Mouse (Mus musculus) small intestine, adult 2 months (tissue): ENCODE data around the gene Anxa4. TPM values are rescaled to one million over a fixed set of nuclear protein-coding genes. Genes with fewer than 3 reads are reported as not detected.

ENCODE experiments used
- H3K27ac ChIP-seq: fragments of 200-500 bp; 2 replicates; pipeline ENCODE4 v1.5.1; 2012; ENCODE audit warnings: low read depth, low read length, control low read depth, inconsistent platforms; ENCODE audit not compliant: insufficient read depth
- H3K27me3 ChIP-seq: fragments of 200-500 bp; 2 replicates; pipeline ENCODE4 v1.6.1; 2012; ENCODE audit warnings: mild to moderate bottlenecking, moderate library complexity, low read length, inconsistent platforms; ENCODE audit not compliant: control insufficient read depth, insufficient read depth
- H3K36me3 ChIP-seq: fragments of 200-500 bp; 2 replicates; pipeline ENCODE4 v1.6.1; 2012; ENCODE audit warnings: mild to moderate bottlenecking, low read length, control low read depth, inconsistent platforms; ENCODE audit not compliant: control insufficient read depth, insufficient read depth
- H3K4me1 ChIP-seq: fragments of 200-500 bp; 2 replicates; pipeline ENCODE4 v1.6.1; 2012; ENCODE audit warnings: low read length, inconsistent platforms, mixed read lengths; ENCODE audit not compliant: control insufficient read depth, insufficient read depth, insufficient read length
- H3K4me3 ChIP-seq: fragments of 200-500 bp; 2 replicates; pipeline ENCODE4 v1.5.1; 2012; ENCODE audit warnings: low read depth, mild to moderate bottlenecking, control low read depth, inconsistent platforms, low read length, moderate library complexity
- CTCF ChIP-seq: fragments of 200-500 bp; IDR thresholded peaks from 2 replicates; pipeline ENCODE4 v1.5.1; 2012; ENCODE audit warnings: low read depth, mild to moderate bottlenecking, control low read depth, inconsistent platforms, low read length, moderate library complexity, mixed read lengths; ENCODE audit not compliant: insufficient replicate concordance, insufficient read length; ENCODE audit errors: extremely low read depth
- POLR2A ChIP-seq: fragments of 200-500 bp; IDR thresholded peaks from 2 replicates; pipeline ENCODE4 v1.6.1; 2012; ENCODE audit warnings: low read depth, mild to moderate bottlenecking, control low read depth, inconsistent platforms, low read length, moderate library complexity
- WGBS: fragments of 180-500 bp; shearing (Covaris S2); methylation state at CpG from one replicate; pipeline ENCODE4 v1.1.7; 2018; 5-methylcytosine and 5-hydroxymethylcytosine counted together
- polyA plus RNA-seq: library from polyadenylated mRNA; depleted of rRNA; stranded (reverse); fragments of >200 nt; gene quantifications from 2 replicates; pipeline ENCODE4 v1.2.3, GENCODE M21; 2012

Anxa4 gene
- polyA plus RNA-seq, 1 experiment, result 634 TPM

DNA sequence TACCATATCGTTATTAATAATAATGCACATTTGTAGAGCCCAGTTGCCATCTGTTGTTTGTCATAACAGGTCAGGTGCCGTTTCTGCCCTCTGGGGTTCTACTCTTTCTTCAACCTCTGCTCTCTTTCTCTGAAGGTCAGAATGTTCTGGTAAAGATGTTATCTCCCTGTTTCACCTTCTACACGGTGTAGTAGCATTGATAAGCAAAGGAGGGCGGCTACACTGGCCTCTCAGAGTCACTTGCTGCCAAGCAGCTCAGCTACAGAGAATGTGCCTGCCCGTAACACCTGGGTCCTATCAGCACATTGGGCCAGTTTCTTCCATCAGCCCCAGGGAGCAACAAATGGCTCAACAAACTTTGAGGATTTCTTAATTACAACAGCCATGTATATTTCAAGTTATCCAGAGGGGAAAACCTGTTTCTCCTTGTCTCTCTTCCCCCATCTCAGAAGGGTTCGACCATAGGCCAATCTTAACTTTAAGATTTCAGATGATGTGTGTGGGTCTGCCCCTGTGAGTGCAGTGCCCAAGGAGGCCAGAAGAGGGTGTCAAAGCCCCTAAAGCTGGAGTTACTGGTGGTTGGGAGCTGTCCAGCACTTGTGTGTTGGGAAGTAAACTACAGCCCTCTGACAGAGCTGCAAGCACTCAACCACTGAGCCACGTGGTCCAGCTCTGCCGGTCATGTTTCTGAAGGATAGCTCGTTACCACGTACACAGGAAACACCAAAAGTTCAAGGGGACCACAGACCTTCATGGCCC, 39.1 kb downstream of the Anxa4 start:
- no peak overlapping the region for H3K4me3 ChIP-seq
- H3K27me3 ChIP-seq, result no peaks in the 10 kb centered on the region
- peaks cover 29% of the 10 kb centered on the region for H3K4me1 ChIP-seq
- 61% methylated on average over 10 of the region's 10 CpGs for WGBS
- TF ChIP-seq POLR2A (no peak), CTCF (peak; percentile 42; the same call in 1 of the 2 replicates)
- peaks cover 88% of the 10 kb centered on the region for H3K36me3 ChIP-seq
- H3K27ac ChIP-seq, result peak overlapping the region; percentile 88

DNA sequence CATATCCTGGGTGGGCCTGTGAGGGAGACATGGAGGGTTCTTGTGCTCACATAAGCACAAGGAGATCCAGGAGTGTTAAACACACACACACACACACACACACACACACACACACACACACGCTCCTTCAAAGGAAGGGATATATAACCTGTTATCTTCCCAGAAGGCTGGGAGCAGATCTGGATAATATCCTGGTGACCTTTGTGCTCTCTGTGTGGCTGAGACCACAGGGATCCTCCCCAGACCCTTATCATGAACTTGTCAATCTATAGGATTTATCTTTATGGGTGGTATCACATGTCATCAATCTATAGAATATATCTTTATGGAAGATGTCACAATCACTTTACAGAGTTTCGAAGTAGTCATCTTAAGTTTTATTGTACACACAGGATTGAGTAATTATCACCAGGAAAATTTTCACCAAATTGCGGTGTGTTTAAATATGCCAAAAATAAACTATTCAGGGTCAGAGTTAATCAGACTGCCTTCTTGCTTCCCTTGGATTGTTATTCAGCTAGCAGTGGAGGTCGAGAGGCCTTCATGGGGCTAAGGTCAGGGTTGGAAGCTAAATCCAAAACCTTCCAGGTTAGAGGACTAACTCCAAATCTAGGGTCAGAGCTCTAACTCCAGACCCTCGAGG, 40.4 kb downstream of the Anxa4 start:
- 31% methylated on average over 5 of the region's 5 CpGs for WGBS
- Histone ChIP-seq H3K27ac (peak overlapping the region; percentile 88), H3K4me1 (peaks cover 29% of the 10 kb centered on the region), H3K27me3 (no peaks in the 10 kb centered on the region), H3K4me3 (no peak overlapping the region), H3K36me3 (peaks cover 81% of the 10 kb centered on the region)
- TF ChIP-seq CTCF (no peak), POLR2A (no peak)

DNA sequence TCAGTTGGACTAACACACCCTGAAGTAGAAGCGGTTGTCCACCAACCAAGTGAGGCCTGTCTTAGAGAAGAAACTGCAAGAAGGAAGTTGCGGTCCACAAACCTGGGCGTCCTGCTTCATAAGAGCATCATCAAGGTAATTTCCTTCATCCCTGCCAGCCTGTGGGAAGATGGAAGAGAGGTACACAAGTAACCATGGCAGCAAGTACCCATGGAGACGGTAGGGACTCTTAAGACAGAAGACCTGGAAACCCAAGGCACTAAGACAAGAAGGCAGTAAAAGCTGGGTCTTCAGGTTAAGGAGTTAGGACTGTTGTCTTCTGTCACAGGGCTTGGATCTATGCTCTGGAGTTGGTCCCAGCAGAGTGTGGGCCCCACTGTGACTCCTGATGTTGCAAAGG, 42.4 kb downstream of the Anxa4 start:
- Histone ChIP-seq H3K4me3 (no peak overlapping the region), H3K27me3 (no peaks in the 10 kb centered on the region), H3K27ac (no peak overlapping the region), H3K4me1 (peaks cover 21% of the 10 kb centered on the region), H3K36me3 (peaks cover 73% of the 10 kb centered on the region)
- TF ChIP-seq CTCF, result no peak
- TF ChIP-seq POLR2A, result no peak
- WGBS, result 96% methylated on average over 4 of the region's 4 CpGs

DNA sequence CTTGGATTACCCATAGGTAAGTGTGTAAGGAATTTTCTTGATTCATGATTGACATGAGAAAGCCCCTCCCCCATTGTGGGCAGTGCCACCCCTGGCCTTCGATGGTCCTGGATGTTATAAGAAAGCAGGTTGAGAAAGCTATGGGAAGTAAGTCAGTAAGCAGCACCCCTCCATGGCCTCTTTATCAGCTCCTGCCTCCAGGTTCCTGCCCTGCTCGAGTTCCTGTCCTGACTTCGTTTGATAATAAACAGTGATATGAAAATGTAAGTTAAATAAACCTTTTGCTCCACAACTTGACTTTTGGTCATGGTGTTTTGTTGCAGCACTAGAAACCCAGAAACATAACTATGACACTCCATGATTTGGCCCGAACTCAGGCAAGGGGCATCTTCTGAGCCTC, 43.6 kb downstream of the Anxa4 start:
- peaks cover 73% of the 10 kb centered on the region for H3K36me3 ChIP-seq
- no peak overlapping the region for H3K4me3 ChIP-seq
- WGBS, result 46% methylated on average over 4 of the region's 4 CpGs
- no peak for TF ChIP-seq CTCF
- TF ChIP-seq POLR2A, result no peak
- H3K27me3 ChIP-seq, result no peaks in the 10 kb centered on the region
- no peak overlapping the region for H3K27ac ChIP-seq
- peaks cover 16% of the 10 kb centered on the region for H3K4me1 ChIP-seq

DNA sequence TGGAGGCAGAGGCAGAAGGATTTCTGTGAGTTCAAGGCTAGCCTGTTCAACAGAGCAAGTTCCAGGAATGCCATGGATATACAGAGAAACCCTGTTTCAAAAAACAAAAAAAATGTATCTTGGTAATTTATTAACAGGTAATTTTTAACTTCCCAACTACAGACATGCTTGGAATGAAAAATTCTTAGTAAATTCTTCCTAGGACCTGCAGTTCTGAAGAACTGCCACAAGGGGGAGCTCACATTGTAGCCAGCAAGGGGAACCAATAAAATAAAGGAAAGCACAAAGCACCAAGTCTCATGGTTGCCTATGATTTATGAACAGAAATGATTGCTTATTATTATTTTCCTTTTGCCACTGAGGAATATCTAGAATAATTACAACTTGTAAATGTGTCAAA, 46.2 kb downstream of the Anxa4 start:
- Histone ChIP-seq H3K27me3 (no peaks in the 10 kb centered on the region), H3K27ac (no peak overlapping the region), H3K36me3 (peaks cover 74% of the 10 kb centered on the region), H3K4me1 (no peaks in the 10 kb centered on the region; the same call in 1 of the 2 replicates), H3K4me3 (no peak overlapping the region)
- TF ChIP-seq POLR2A (no peak), CTCF (no peak)

DNA sequence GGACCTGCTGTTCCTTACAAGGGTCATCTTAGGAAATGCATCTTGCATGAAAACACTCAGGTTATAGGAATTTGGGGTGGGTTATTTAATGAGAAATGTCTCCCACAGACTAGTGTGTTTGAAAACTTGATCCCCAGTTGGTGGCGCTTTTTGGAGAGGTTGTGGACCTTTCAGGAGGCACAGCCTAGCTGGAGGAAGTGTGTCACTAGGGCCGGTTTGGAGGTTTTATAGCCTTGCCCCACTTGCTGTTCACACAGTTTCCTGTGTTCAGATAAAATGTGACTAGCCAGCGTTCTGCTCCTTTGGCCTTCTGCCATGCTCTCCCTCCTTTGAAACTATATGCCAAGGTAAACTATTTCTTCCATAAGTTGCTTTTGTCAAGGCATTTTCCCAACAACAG, 52.7 kb downstream of the Anxa4 start:
- Histone ChIP-seq H3K36me3 (peaks cover 71% of the 10 kb centered on the region), H3K4me1 (no peaks in the 10 kb centered on the region), H3K27ac (no peak overlapping the region), H3K4me3 (no peak overlapping the region), H3K27me3 (no peaks in the 10 kb centered on the region)
- TF ChIP-seq POLR2A, result no peak
- TF ChIP-seq CTCF, result no peak
- WGBS, result 39% methylated on average over 3 of the region's 3 CpGs

DNA sequence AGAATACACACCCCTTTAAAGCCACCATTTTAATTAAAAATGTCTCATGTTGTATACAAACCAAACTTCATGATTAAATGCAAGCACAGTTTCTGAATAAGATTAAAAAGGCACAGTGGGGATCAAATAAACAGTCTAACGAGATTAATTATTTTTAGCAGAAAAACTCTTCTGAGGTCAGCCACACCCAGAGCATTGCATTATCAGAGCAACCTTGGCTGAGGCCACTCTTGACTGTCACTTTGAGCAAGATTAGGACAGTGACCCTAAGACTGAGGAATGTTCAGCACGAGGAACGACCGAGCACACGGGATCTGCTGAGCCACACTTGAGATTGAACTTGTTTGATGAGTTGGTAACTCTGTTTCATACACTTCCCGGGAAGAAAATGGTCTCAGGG, 56.6 kb downstream of the Anxa4 start:
- no peak for TF ChIP-seq POLR2A
- TF ChIP-seq CTCF, result no peak

More for the DNA sequence above, 56.6 kb downstream of the Anxa4 start:
- 68% methylated on average over 6 of the region's 6 CpGs for WGBS
- Histone ChIP-seq H3K4me1 (no peaks in the 10 kb centered on the region), H3K4me3 (no peak overlapping the region), H3K27me3 (no peaks in the 10 kb centered on the region), H3K36me3 (peaks cover 38% of the 10 kb centered on the region), H3K27ac (no peak overlapping the region)
